Mouse (Mus musculus): ENCODE data around the gene Aamdc. TPM values are rescaled to one million over a fixed set of nuclear protein-coding genes. Genes with fewer than 3 reads are reported as not detected.

The Aamdc gene
- polyA plus RNA-seq (2015; fragmentation: Nextera tagmentation; extraction: Ambion mirVana), result 46.6 and 50.5 TPM in 2 replicates

- Histone ChIP-seq H3K27me3 (no peaks in the 10 kb centered on the region), H3K9ac (replicated peaks) (peak within 1 kb of the TSS; percentile 100), H3K9me3 (no peaks in the 10 kb centered on the region), H3K4me3 (replicated peaks) (peak within 1 kb of the TSS; percentile 100), H3K4me1 (replicated peaks) (peaks cover 22% of the 10 kb centered on the region), H3K36me3 (no peaks in the 10 kb centered on the region), H3K4me2 (replicated peaks) (peak within 1 kb of the TSS; percentile 77), H3K27ac (peak within 1 kb of the TSS; percentile 99)
- ATAC-seq, result peak; percentile 98
- under 1% methylated on average over 66 of the region's 68 CpGs for whole genome bisulfite sequencing
These were observed at the start of gene Aamdc, which contains the start of gene Rsf1 for GRCm38 (mm10) chr7:97579067-97579975. TSS of gene Aamdc (minus strand) at chr7:97579497. TSS of gene Rsf1 (plus strand) at chr7:97579889.

- Histone ChIP-seq H3K36me3 (peaks cover 7% of the 10 kb centered on the region; the same call in 1 of the 2 replicates), H3K27ac (no peak overlapping the region), H3K9ac (replicated peaks) (no peak overlapping the region), H3K9me3 (no peaks in the 10 kb centered on the region), H3K4me3 (replicated peaks) (no peak overlapping the region), H3K27me3 (no peaks in the 10 kb centered on the region), H3K4me2 (replicated peaks) (no peak overlapping the region), H3K4me1 (replicated peaks) (0 out of 2 replicates have a peak, but pooled peaks cover 4% of the 10 kb centered on the region)
- ATAC-seq, result no peak
These were observed 44.1 kb upstream of the Aamdc start for GRCm38 (mm10) chr7:97623402-97623801.

GRCm38 (mm10) chr7:97622676-97623075, 43.4 kb upstream of the Aamdc start:
- Histone ChIP-seq H3K9ac (replicated peaks) (no peak overlapping the region), H3K4me2 (replicated peaks) (no peak overlapping the region), H3K4me3 (replicated peaks) (no peak overlapping the region), H3K27ac (no peak overlapping the region), H3K9me3 (no peaks in the 10 kb centered on the region), H3K36me3 (peaks cover 14% of the 10 kb centered on the region), H3K27me3 (no peaks in the 10 kb centered on the region), H3K4me1 (replicated peaks) (0 out of 2 replicates have a peak, but pooled peaks cover 4% of the 10 kb centered on the region)
- no peak for ATAC-seq
- WGBS, result 98% methylated on average over 1 of the region's 1 CpGs

GRCm38 (mm10) chr7:97621346-97621745, 42.0 kb upstream of the Aamdc start:
- no peak for ATAC-seq
- Histone ChIP-seq H3K9me3 (no peaks in the 10 kb centered on the region), H3K36me3 (peaks cover 17% of the 10 kb centered on the region), H3K27ac (no peak overlapping the region), H3K4me3 (replicated peaks) (no peak overlapping the region), H3K9ac (replicated peaks) (no peak overlapping the region), H3K4me2 (replicated peaks) (no peak overlapping the region), H3K4me1 (replicated peaks) (0 out of 2 replicates have a peak, but pooled peaks cover 4% of the 10 kb centered on the region), H3K27me3 (no peaks in the 10 kb centered on the region)
- 95% methylated on average over 5 of the region's 5 CpGs for WGBS

- H3K9me3 ChIP-seq, result no peaks in the 10 kb centered on the region
- H3K9ac ChIP-seq (replicated peaks), result no peak overlapping the region
- H3K27me3 ChIP-seq, result no peaks in the 10 kb centered on the region
- no peaks in the 10 kb centered on the region for H3K36me3 ChIP-seq
- H3K4me2 ChIP-seq (replicated peaks), result no peak overlapping the region
- no peak overlapping the region for H3K4me3 ChIP-seq (replicated peaks)
- H3K27ac ChIP-seq, result no peak overlapping the region
- WGBS, result 97% methylated on average over 2 of the region's 2 CpGs
- H3K4me1 ChIP-seq (replicated peaks), result no peaks in the 10 kb centered on the region
- ATAC-seq, result no peak
These were observed 19.3 kb upstream of the Aamdc start for GRCm38 (mm10) chr7:97598548-97598947.

- H3K4me2 ChIP-seq (replicated peaks), result no peak overlapping the region
- no peaks in the 10 kb centered on the region for H3K9me3 ChIP-seq
- WGBS, result 94% methylated on average over 2 of the region's 2 CpGs
- no peak for ATAC-seq
- H3K9ac ChIP-seq (replicated peaks), result no peak overlapping the region
- H3K36me3 ChIP-seq, result no peaks in the 10 kb centered on the region; the same call in 1 of the 2 replicates
- no peak overlapping the region for H3K27ac ChIP-seq
- H3K27me3 ChIP-seq, result no peaks in the 10 kb centered on the region
- peaks cover 20% of the 10 kb centered on the region for H3K4me1 ChIP-seq (replicated peaks)
- H3K4me3 ChIP-seq (replicated peaks), result no peak overlapping the region
These were observed 14.2 kb upstream of the Aamdc start for GRCm38 (mm10) chr7:97593535-97593934.

- Histone ChIP-seq H3K36me3 (no peaks in the 10 kb centered on the region; the same call in 1 of the 2 replicates), H3K27me3 (no peaks in the 10 kb centered on the region), H3K4me2 (replicated peaks) (no peak overlapping the region), H3K27ac (no peak overlapping the region), H3K4me3 (replicated peaks) (no peak overlapping the region), H3K9me3 (no peaks in the 10 kb centered on the region), H3K4me1 (replicated peaks) (peaks cover 20% of the 10 kb centered on the region), H3K9ac (replicated peaks) (no peak overlapping the region)
- WGBS, result 97% methylated on average over 4 of the region's 4 CpGs
- no peak for ATAC-seq
These were observed 13.1 kb upstream of the Aamdc start for GRCm38 (mm10) chr7:97592396-97592795.

- Histone ChIP-seq H3K4me3 (replicated peaks) (no peak overlapping the region), H3K36me3 (no peaks in the 10 kb centered on the region; the same call in 1 of the 2 replicates), H3K9ac (replicated peaks) (no peak overlapping the region), H3K27me3 (no peaks in the 10 kb centered on the region), H3K4me1 (replicated peaks) (peaks cover 20% of the 10 kb centered on the region), H3K9me3 (no peaks in the 10 kb centered on the region), H3K27ac (no peak overlapping the region), H3K4me2 (replicated peaks) (no peak overlapping the region)
- WGBS, result 80% methylated on average over 6 of the region's 6 CpGs
- peak; percentile 20; the same call in 1 of the 2 replicates for ATAC-seq
These were observed 12.0 kb upstream of the Aamdc start for GRCm38 (mm10) chr7:97591336-97591735.

GRCm38 (mm10) chr7:97590488-97590887, 11.2 kb upstream of the Aamdc start:
- Histone ChIP-seq H3K9ac (replicated peaks) (no peak overlapping the region), H3K9me3 (no peaks in the 10 kb centered on the region), H3K4me3 (replicated peaks) (no peak overlapping the region), H3K4me2 (replicated peaks) (no peak overlapping the region), H3K27ac (no peak overlapping the region), H3K27me3 (no peaks in the 10 kb centered on the region), H3K36me3 (no peaks in the 10 kb centered on the region; the same call in 1 of the 2 replicates), H3K4me1 (replicated peaks) (peaks cover 20% of the 10 kb centered on the region)
- WGBS, result 50% methylated on average over 3 of the region's 3 CpGs
- ATAC-seq, result no peak

- Histone ChIP-seq H3K27me3 (no peaks in the 10 kb centered on the region), H3K9ac (replicated peaks) (no peak overlapping the region), H3K4me2 (replicated peaks) (no peak overlapping the region), H3K27ac (no peak overlapping the region), H3K4me1 (replicated peaks) (peaks cover 22% of the 10 kb centered on the region), H3K36me3 (no peaks in the 10 kb centered on the region; the same call in 1 of the 2 replicates), H3K9me3 (no peaks in the 10 kb centered on the region), H3K4me3 (replicated peaks) (no peak overlapping the region)
- 77% methylated on average over 5 of the region's 5 CpGs for WGBS
- ATAC-seq, result no peak
These were observed 9.2 kb upstream of the Aamdc start for GRCm38 (mm10) chr7:97588506-97588905.

- Histone ChIP-seq H3K27ac (peak overlapping the region; percentile 99), H3K36me3 (no peaks in the 10 kb centered on the region), H3K9me3 (no peaks in the 10 kb centered on the region), H3K4me2 (replicated peaks) (peak overlapping the region; percentile 77), H3K27me3 (no peaks in the 10 kb centered on the region), H3K4me3 (replicated peaks) (peak overlapping the region; percentile 100), H3K9ac (replicated peaks) (peak overlapping the region; percentile 100), H3K4me1 (replicated peaks) (peaks cover 22% of the 10 kb centered on the region)
- WGBS, result 0% methylated on average over 11 of the region's 11 CpGs
- peak; percentile 60 for ATAC-seq
These were observed 1.5 kb upstream of the Aamdc start for GRCm38 (mm10) chr7:97580843-97581214.

Data from midbrain, embryonic 13.5 days (tissue).